ENCODE assay signal across 8 mouse cellular contexts in genomic region chrX:75095369-75096162, GRCm38 (mm10). TPM values are rescaled to one million over a fixed set of nuclear protein-coding genes. Genes with fewer than 3 reads are reported as not detected.
DNase-seq lines count a peak whose midpoint lies in the region; ATAC-seq lines count a peak whose summit lies in the region.

Gene Dkc1, plus strand, starts transcription at chrX:75095854.

- peak; percentile 96 for ATAC-seq in megakaryocyte progenitor cell, adult 5-6 weeks (replicated peaks; ENCODE audit: poor library complexity)

- peak; percentile 93 for DNase-seq in adipocyte (ENCODE audit: low spot score)
- DNase-seq in embryo, embryonic 10 days (ENCODE audit: low spot score) = peak; percentile 93
- peak; percentile 85 for DNase-seq in gastrocnemius, postnatal 10 days
- peak; percentile 93 for DNase-seq in induced T-regulatory cell, adult 2 months (ENCODE audit: low read depth)
- DNase-seq in left cerebral cortex, adult 9 months (ENCODE audit: low spot score in 2 of 2) = peak; percentile 88 to 89
- DNase-seq in right cerebral cortex, postnatal 14 days = peak; percentile 84
- DNase-seq in urinary bladder, postnatal 36 days (ENCODE audit: low spot score in 2 of 2) = peak; percentile 84 to 92

RNA-seq across cellular contexts. Expression of gene Dkc1, which starts in this region (rescaled TPM):
- total RNA-seq in gastrocnemius, postnatal 10 days (2021) = 10 to 100 TPM; 30.0 to 31.0 TPM
- total RNA-seq in megakaryocyte progenitor cell, adult 5-6 weeks (2015) = 209 and 242 TPM in 2 replicates
- total RNA-seq in megakaryocyte progenitor cell, adult 5-6 weeks (2017) = 378 and 464 TPM in 2 replicates

Comparison
In these comparisons a context has a peak if more than half of its experiments do, and no peak if none do; other contexts are left out.
1. Peak in every context shown above with its lines: DNase-seq and ATAC-seq.
2. RNA of gene Dkc1 (total RNA-seq): 209 to 464 TPM in megakaryocyte progenitor cell, adult 5-6 weeks; 30.0 to 31.0 TPM in gastrocnemius, postnatal 10 days; every median in the first group is over 4 times any median in the second.